Mouse (Mus musculus) liver, embryonic 16.5 days (tissue): ENCODE results near the gene Ano6. TPM values are rescaled to one million over a fixed set of nuclear protein-coding genes. Genes with fewer than 3 reads are reported as not detected.

Experiments
- ATAC-seq: fragments of 200-750 bp; cut with Nextera tagmentation; 2 replicates; pipeline ENCODE4 v1.8.0; 2017; ENCODE audit warnings: low read depth, mild to moderate bottlenecking, moderate number of reproducible peaks, moderate library complexity
- H3K27ac ChIP-seq: fragments of 300-500 bp; sonication (generic); 2 replicates; pipeline ENCODE4 v1.5.1; 2014; ENCODE audit warnings: mild to moderate bottlenecking, low read length
- H3K27me3 ChIP-seq: fragments of 300-500 bp; sonication (generic); 2 replicates; pipeline ENCODE4 v1.6.1; 2014; ENCODE audit warnings: low read depth, low read length, mixed read lengths; ENCODE audit not compliant: control insufficient read depth, insufficient read depth
- H3K36me3 ChIP-seq: fragments of 300-500 bp; sonication (generic); 2 replicates; pipeline ENCODE4 v1.6.1; 2014; ENCODE audit warnings: mild to moderate bottlenecking; ENCODE audit not compliant: control insufficient read depth, insufficient read depth
- H3K4me1 ChIP-seq: fragments of 300-500 bp; sonication (generic); 2 replicates; pipeline ENCODE4 v1.6.1; 2014; ENCODE audit warnings: low read depth, low read length, mixed read lengths; ENCODE audit not compliant: control insufficient read depth
- H3K4me2 ChIP-seq: fragments of 300-500 bp; sonication (generic); 2 replicates; pipeline ENCODE4 v1.6.1; 2014; ENCODE audit warnings: low read depth, low read length, mixed read lengths
- H3K4me3 ChIP-seq: fragments of 300-500 bp; sonication (generic); 2 replicates; pipeline ENCODE4 v1.5.1; 2014; ENCODE audit warnings: low read depth, mild to moderate bottlenecking, low read length
- H3K9ac ChIP-seq: fragments of 300-500 bp; sonication (generic); 2 replicates; pipeline ENCODE4 v1.6.1; 2014; ENCODE audit warnings: low read depth, low read length
- H3K9me3 ChIP-seq: fragments of 300-500 bp; sonication (generic); replicated peaks from 2 replicates; pipeline ENCODE4 v1.6.1; 2016; ENCODE audit warnings: low read length; ENCODE audit not compliant: control insufficient read depth
- WGBS: fragments of 180-500 bp; shearing (Covaris S2); extraction: QIAGEN DNeasy Blood & Tissue Kit; methylation state at CpG from one replicate; pipeline ENCODE4 v1.1.7; 2014; ENCODE audit not compliant: insufficient replicate concordance; 5-methylcytosine and 5-hydroxymethylcytosine counted together
- polyA plus RNA-seq: library from polyadenylated mRNA; unstranded; fragments of >200 nt; fragmentation: Nextera tagmentation; extraction: Ambion mirVana; gene quantifications from 2 replicates; pipeline ENCODE4 v1.2.1, GENCODE M21; 2015

The Ano6 gene
- polyA plus RNA-seq, 1 experiment from 2014 or later, result 10.5 TPM

- H3K36me3 ChIP-seq, result peaks cover 2% of the 10 kb centered on the region; the same call in 1 of the 2 replicates
- H3K9me3 ChIP-seq, result no peaks in the 10 kb centered on the region
- H3K9ac ChIP-seq, result no peak overlapping the region
- no peaks in the 10 kb centered on the region for H3K4me1 ChIP-seq
- H3K4me3 ChIP-seq, result no peak overlapping the region
- WGBS, result 64% methylated on average over 4 of the region's 4 CpGs
- H3K4me2 ChIP-seq, result no peak overlapping the region
- H3K27me3 ChIP-seq, result no peaks in the 10 kb centered on the region
- no peak overlapping the region for H3K27ac ChIP-seq
- ATAC-seq, result no peak
Observed at GRCm38 (mm10) chr15:95976156-95976876, 185.7 kb downstream of the Ano6 start.

GRCm38 (mm10) chr15:95977169-95977938, 186.7 kb downstream of the Ano6 start:
- Histone ChIP-seq H3K27ac (no peak overlapping the region), H3K4me3 (no peak overlapping the region), H3K9me3 (no peaks in the 10 kb centered on the region), H3K9ac (no peak overlapping the region), H3K4me2 (no peak overlapping the region), H3K36me3 (peaks cover 2% of the 10 kb centered on the region; the same call in 1 of the 2 replicates), H3K27me3 (no peaks in the 10 kb centered on the region), H3K4me1 (no peaks in the 10 kb centered on the region)
- ATAC-seq, result no peak
- 54% methylated on average over 8 of the region's 8 CpGs for WGBS

GRCm38 (mm10) chr15:95977939-95978252, 187.3 kb downstream of the Ano6 start:
- Histone ChIP-seq H3K4me1 (no peaks in the 10 kb centered on the region), H3K27me3 (no peaks in the 10 kb centered on the region), H3K4me2 (no peak overlapping the region), H3K9me3 (no peaks in the 10 kb centered on the region), H3K27ac (no peak overlapping the region), H3K36me3 (no peaks in the 10 kb centered on the region), H3K4me3 (no peak overlapping the region), H3K9ac (no peak overlapping the region)
- WGBS, result 59% methylated on average over 3 of the region's 3 CpGs
- ATAC-seq, result no peak

DNA sequence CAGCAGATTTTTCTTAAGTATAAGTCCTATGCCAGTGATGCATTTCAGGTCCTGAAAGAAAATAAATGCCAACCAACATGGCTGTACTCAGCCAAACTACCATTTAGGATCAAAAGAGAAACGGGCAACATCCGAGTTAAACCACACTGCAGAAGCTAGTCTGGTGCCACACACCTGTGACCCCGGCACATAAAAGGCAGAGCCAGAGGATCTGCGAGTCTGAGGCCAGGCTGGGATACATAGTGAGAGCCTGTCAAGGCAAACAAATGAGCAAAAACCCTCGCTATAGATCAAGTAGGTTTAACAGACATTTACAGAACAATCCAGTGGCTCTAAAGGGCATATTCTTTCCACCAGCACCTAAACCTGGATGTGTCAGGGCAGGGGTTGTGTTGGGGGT, 190.0 kb downstream of the Ano6 start:
- H3K9me3 ChIP-seq, result no peaks in the 10 kb centered on the region
- H3K36me3 ChIP-seq, result no peaks in the 10 kb centered on the region
- WGBS, result 62% methylated on average over 5 of the region's 5 CpGs
- no peak overlapping the region for H3K9ac ChIP-seq
- no peak overlapping the region for H3K27ac ChIP-seq
- H3K27me3 ChIP-seq, result no peaks in the 10 kb centered on the region
- H3K4me2 ChIP-seq, result no peak overlapping the region
- no peaks in the 10 kb centered on the region for H3K4me1 ChIP-seq
- no peak overlapping the region for H3K4me3 ChIP-seq
- no peak for ATAC-seq

DNA sequence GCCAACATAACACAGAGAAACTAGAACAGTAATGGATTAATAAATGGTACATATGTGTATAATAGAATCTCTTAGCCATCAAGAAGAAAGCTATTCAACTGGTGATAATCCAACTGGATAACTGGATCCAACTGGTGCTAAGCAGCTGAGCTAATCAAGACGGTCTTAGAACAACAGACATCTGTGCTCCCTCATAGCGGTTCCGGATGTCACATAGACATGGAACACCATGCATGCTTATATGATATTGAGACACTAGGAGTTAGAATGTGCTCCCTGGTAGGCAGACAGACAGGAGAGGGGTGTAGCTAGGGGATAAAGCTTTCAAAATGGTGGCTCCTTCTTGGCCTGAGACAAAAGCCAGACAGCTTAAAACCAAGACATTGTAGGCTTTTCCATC, 197.3 kb downstream of the Ano6 start:
- no peaks in the 10 kb centered on the region for H3K27me3 ChIP-seq
- no peak for ATAC-seq
- WGBS, result 81% methylated on average over 3 of the region's 3 CpGs
- H3K9ac ChIP-seq, result no peak overlapping the region
- H3K4me3 ChIP-seq, result no peak overlapping the region
- H3K36me3 ChIP-seq, result no peaks in the 10 kb centered on the region
- no peaks in the 10 kb centered on the region for H3K4me1 ChIP-seq
- no peak overlapping the region for H3K4me2 ChIP-seq
- peaks cover 3% of the 10 kb centered on the region for H3K9me3 ChIP-seq
- H3K27ac ChIP-seq, result no peak overlapping the region

DNA sequence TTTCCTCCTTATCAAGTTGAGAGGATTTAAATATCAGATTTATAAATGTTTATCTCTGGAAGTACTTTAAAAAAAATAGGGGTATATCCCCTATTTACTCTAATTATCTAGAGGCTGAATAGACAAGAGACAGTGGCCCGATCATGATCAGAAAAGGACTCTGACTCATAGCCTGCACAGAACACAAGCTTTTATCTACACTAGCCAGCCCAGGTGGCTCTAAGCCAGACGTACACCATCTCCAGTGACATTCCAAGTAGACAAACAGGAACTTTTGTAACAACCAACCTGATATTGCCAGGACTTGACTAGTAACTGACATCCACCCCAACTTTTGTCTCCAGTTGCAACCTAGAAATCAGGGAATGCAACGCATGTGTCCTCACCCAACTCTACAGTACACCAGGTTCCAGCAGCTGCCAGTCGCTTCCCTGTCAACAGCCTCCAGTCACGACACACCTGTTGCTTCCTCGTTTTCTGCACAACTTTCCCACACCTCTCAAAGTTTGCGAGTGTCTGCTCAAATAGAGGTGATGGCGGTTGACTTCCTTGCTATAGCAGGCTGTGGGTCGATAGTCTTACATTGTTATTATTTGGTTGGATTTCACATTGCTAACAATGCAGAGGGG, 199.0 kb downstream of the Ano6 start:
- H3K4me2 ChIP-seq, result no peak overlapping the region
- no peaks in the 10 kb centered on the region for H3K27me3 ChIP-seq
- no peak overlapping the region for H3K27ac ChIP-seq
- H3K4me3 ChIP-seq, result no peak overlapping the region
- WGBS, result 62% methylated on average over 9 of the region's 9 CpGs
- no peak for ATAC-seq
- peaks cover 3% of the 10 kb centered on the region for H3K9me3 ChIP-seq
- H3K4me1 ChIP-seq, result no peaks in the 10 kb centered on the region
- no peaks in the 10 kb centered on the region for H3K36me3 ChIP-seq
- no peak overlapping the region for H3K9ac ChIP-seq

- ATAC-seq, result no peak
- Histone ChIP-seq H3K36me3 (no peaks in the 10 kb centered on the region), H3K9me3 (no peaks in the 10 kb centered on the region), H3K9ac (no peak overlapping the region), H3K27ac (no peak overlapping the region), H3K27me3 (no peaks in the 10 kb centered on the region), H3K4me3 (no peak overlapping the region), H3K4me1 (no peaks in the 10 kb centered on the region), H3K4me2 (no peak overlapping the region)
- WGBS, result 37% methylated on average over 6 of the region's 6 CpGs
Observed at GRCm38 (mm10) chr15:96002958-96003601, 212.4 kb downstream of the Ano6 start.

DNA sequence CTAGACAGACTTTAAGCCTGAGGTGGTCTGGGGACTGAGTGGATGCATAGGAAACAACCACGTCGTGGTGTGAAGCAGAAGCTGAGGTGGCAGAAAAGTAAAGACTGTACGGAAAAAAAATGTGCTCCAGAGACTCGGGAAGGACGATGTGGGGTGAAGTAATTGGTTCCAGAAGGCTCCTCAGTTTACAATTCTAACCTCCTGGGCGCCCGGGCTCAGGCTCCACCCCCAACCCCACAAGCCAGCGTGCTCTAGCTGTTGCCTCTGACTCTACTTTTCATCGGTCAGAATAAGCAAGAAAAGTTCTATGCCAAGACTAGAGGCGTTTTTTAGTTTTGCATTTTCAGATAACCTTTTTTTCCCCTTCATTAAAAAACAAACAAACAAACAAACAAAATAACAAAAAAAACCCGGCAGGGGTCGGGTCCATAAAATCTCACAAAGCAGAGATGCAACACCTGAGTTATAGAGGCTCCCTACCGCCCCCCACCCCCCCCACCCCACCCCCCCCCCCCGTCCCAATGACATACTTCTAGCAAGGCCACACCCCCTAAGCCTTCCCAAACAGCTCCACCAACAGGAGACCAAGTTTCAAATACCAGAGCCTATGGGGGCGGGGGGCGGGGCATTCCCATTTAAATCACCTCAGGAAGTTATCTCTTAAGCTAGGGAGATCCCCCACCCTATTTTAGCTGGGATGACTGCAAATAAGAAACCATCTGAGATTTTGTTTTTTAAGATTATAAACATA, 221.2 kb downstream of the Ano6 start:
- 66% methylated on average over 16 of the region's 16 CpGs for WGBS

More for the DNA sequence above, 221.2 kb downstream of the Ano6 start:
- Histone ChIP-seq H3K27ac (no peak overlapping the region), H3K4me3 (no peak overlapping the region), H3K27me3 (no peaks in the 10 kb centered on the region), H3K4me1 (no peaks in the 10 kb centered on the region), H3K9me3 (peaks cover 3% of the 10 kb centered on the region; the same call in 1 of the 2 replicates), H3K4me2 (no peak overlapping the region), H3K36me3 (no peaks in the 10 kb centered on the region), H3K9ac (no peak overlapping the region)
- ATAC-seq, result no peak
